Mouse (Mus musculus) midbrain, embryonic 11.5 days (tissue): ENCODE results near the gene BC049762. TPM values are rescaled to one million over a fixed set of nuclear protein-coding genes. Genes with fewer than 3 reads are reported as not detected.
A peak's percentile ranks its signal among the peaks of the same experiment; 100 is the strongest.

Experiments used
- ATAC-seq: fragments of 200-750 bp; cut with Nextera tagmentation; 2 replicates; pipeline ENCODE4 v1.8.0; 2017; ENCODE audit warnings: moderate TSS enrichment, moderate library complexity; ENCODE audit not compliant: low FRiP score
- DNase-seq: peaks from one replicate; pipeline ENCODE4 v3.0.0; 2015; ENCODE audit warnings: low spot score; ENCODE audit errors: missing footprints
- H3K27ac ChIP-seq: fragments of 300-500 bp; sonication (generic); 2 replicates; pipeline ENCODE4 v1.5.1; 2014; ENCODE audit warnings: low read depth, low read length
- H3K27me3 ChIP-seq: fragments of 300-500 bp; sonication (generic); 2 replicates; pipeline ENCODE4 v1.6.1; 2014; ENCODE audit warnings: mild to moderate bottlenecking, low read length, moderate library complexity, mixed read lengths; ENCODE audit not compliant: control insufficient read depth, insufficient read depth
- H3K36me3 ChIP-seq: fragments of 300-500 bp; sonication (generic); 2 replicates; pipeline ENCODE4 v1.6.1; 2014; ENCODE audit warnings: mild to moderate bottlenecking, low read length, moderate library complexity, mixed read lengths; ENCODE audit not compliant: control insufficient read depth, insufficient read depth
- H3K4me1 ChIP-seq: fragments of 300-500 bp; sonication (generic); 2 replicates; pipeline ENCODE4 v1.6.1; 2014; ENCODE audit warnings: low read length; ENCODE audit not compliant: control insufficient read depth, insufficient read depth
- H3K4me2 ChIP-seq: fragments of 300-500 bp; sonication (generic); 2 replicates; pipeline ENCODE4 v1.6.1; 2014; ENCODE audit warnings: mild to moderate bottlenecking, moderate library complexity
- H3K4me3 ChIP-seq: fragments of 300-500 bp; sonication (generic); 2 replicates; pipeline ENCODE4 v1.5.1; 2014; ENCODE audit warnings: low read depth, low read length
- H3K9ac ChIP-seq: fragments of 300-500 bp; sonication (generic); 2 replicates; pipeline ENCODE4 v1.6.1; 2014; ENCODE audit warnings: low read length
- H3K9me3 ChIP-seq: fragments of 300-500 bp; sonication (generic); 2 replicates; pipeline ENCODE4 v1.6.1; 2016; ENCODE audit warnings: low read length; ENCODE audit not compliant: control insufficient read depth
- WGBS: fragments of 180-500 bp; shearing (Covaris S2); extraction: QIAGEN DNeasy Blood & Tissue Kit; methylation state at CpG from one replicate; pipeline ENCODE4 v1.1.7; 2014; 5-methylcytosine and 5-hydroxymethylcytosine counted together
- polyA plus RNA-seq: library from polyadenylated mRNA; unstranded; fragments of >200 nt; fragmentation: Nextera tagmentation; extraction: Ambion mirVana; gene quantifications from 2 replicates; pipeline ENCODE4 v1.2.1, GENCODE M21; 2014

BC049762 gene
- polyA plus RNA-seq, 1 experiment from 2014 or later: 0.42 TPM

- Histone ChIP-seq H3K4me2 (peak overlapping the region; percentile 68), H3K36me3 (no peaks in the 10 kb centered on the region), H3K27me3 (no peaks in the 10 kb centered on the region; the same call in 1 of the 2 replicates), H3K4me3 (peak overlapping the region; percentile 60), H3K27ac (no peak overlapping the region), H3K4me1 (no peaks in the 10 kb centered on the region; the same call in 1 of the 2 replicates), H3K9ac (peak overlapping the region; percentile 58), H3K9me3 (no peaks in the 10 kb centered on the region)
- WGBS: 1% methylated on average over 63 of the region's 74 CpGs
- ATAC-seq (peak; percentile 89), DNase-seq (peak; percentile 96)
Observed at GRCm38 (mm10) chr11:51290066-51290955, 27.5 kb upstream of the BC049762 start.

GRCm38 (mm10) chr11:51289564-51290041, 26.8 kb upstream of the BC049762 start, which contains the start of gene Col23a1:
Gene Col23a1 (plus strand): TSS chr11:51289920.
- under 1% methylated on average over 36 of the region's 38 CpGs for WGBS

DNA sequence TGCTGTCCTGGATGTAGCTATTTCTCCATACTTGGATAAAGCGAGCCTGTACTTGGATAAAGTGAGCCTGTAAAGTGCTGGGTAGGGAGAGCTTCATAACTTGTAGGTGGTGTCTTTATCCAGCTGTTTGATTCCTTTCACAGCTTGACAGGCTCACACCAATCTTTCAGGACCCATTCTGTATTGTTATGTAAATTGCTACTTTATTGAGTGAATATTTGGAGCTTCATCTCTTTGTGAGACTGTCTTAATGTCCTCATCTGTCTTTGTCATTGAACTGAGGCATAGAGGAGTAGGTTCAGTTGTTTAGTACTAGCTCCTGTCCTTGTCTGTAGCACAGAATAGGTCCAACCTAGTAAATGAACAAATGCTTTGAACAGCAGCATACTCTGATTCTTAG, 11.6 kb upstream of the BC049762 start:
- DNase-seq (no peak), ATAC-seq (no peak)
- WGBS: 90% methylated on average over 1 of the region's 1 CpGs
- no peak overlapping the region for H3K4me2 ChIP-seq
- H3K9me3 ChIP-seq: no peaks in the 10 kb centered on the region
- no peaks in the 10 kb centered on the region for H3K4me1 ChIP-seq
- no peak overlapping the region for H3K4me3 ChIP-seq
- H3K9ac ChIP-seq: no peak overlapping the region
- no peak overlapping the region for H3K27ac ChIP-seq
- H3K27me3 ChIP-seq: no peaks in the 10 kb centered on the region
- peaks cover 8% of the 10 kb centered on the region; the same call in 1 of the 2 replicates for H3K36me3 ChIP-seq

More at GRCm38 (mm10) chr11:51289564-51290041, 26.8 kb upstream of the BC049762 start, which contains the start of gene Col23a1:
- H3K27ac ChIP-seq: no peak within 1 kb of the TSS
- ATAC-seq (peak; percentile 92), DNase-seq (peak; percentile 98)
- no peaks in the 10 kb centered on the region for H3K9me3 ChIP-seq
- peak within 1 kb of the TSS; percentile 60 for H3K4me3 ChIP-seq
- H3K4me2 ChIP-seq: peak within 1 kb of the TSS; percentile 68
- H3K27me3 ChIP-seq: no peaks in the 10 kb centered on the region; the same call in 1 of the 2 replicates
- peak within 1 kb of the TSS; percentile 58 for H3K9ac ChIP-seq
- no peaks in the 10 kb centered on the region; the same call in 1 of the 2 replicates for H3K4me1 ChIP-seq
- H3K36me3 ChIP-seq: no peaks in the 10 kb centered on the region

- no peaks in the 10 kb centered on the region for H3K27me3 ChIP-seq
- no peaks in the 10 kb centered on the region for H3K36me3 ChIP-seq
- H3K9ac ChIP-seq: 0 out of 2 replicates have a peak overlapping the region, but pooled peaks have one; percentile 9
- H3K9me3 ChIP-seq: no peaks in the 10 kb centered on the region
- peak overlapping the region; percentile 83 for H3K4me2 ChIP-seq
- DNase-seq (peak; percentile 89), ATAC-seq (no peak)
- 59% methylated on average over 3 of the region's 3 CpGs for WGBS
- H3K4me1 ChIP-seq: peaks cover 15% of the 10 kb centered on the region
- no peak overlapping the region for H3K27ac ChIP-seq
- H3K4me3 ChIP-seq: no peak overlapping the region
Observed at GRCm38 (mm10) chr11:51265326-51265725, 2.5 kb upstream of the BC049762 start.

- H3K9ac ChIP-seq: peak overlapping the region; percentile 47; the same call in 1 of the 2 replicates
- H3K27ac ChIP-seq: no peak overlapping the region
- H3K27me3 ChIP-seq: no peaks in the 10 kb centered on the region
- H3K4me3 ChIP-seq: peak overlapping the region; percentile 95
- peaks cover 15% of the 10 kb centered on the region for H3K4me1 ChIP-seq
- peak overlapping the region; percentile 83 for H3K4me2 ChIP-seq
- H3K9me3 ChIP-seq: no peaks in the 10 kb centered on the region
- no peaks in the 10 kb centered on the region for H3K36me3 ChIP-seq
- no peak for ATAC-seq
- 41% methylated on average over 6 of the region's 6 CpGs for WGBS
- DNase-seq: no peak
Observed at GRCm38 (mm10) chr11:51264352-51264751, 1.5 kb upstream of the BC049762 start.

- under 1% methylated on average over 50 of the region's 50 CpGs for WGBS
- Histone ChIP-seq H3K4me3 (peak overlapping the region; percentile 95), H3K9ac (peak overlapping the region; percentile 96), H3K4me1 (peaks cover 15% of the 10 kb centered on the region), H3K27me3 (no peaks in the 10 kb centered on the region), H3K4me2 (peak overlapping the region; percentile 83), H3K36me3 (no peaks in the 10 kb centered on the region), H3K27ac (peak overlapping the region; percentile 78), H3K9me3 (no peaks in the 10 kb centered on the region)
- DNase-seq (peak; percentile 96), ATAC-seq (peak; percentile 77)
Observed at GRCm38 (mm10) chr11:51263286-51263831, 513 bp upstream of the BC049762 start.

DNA sequence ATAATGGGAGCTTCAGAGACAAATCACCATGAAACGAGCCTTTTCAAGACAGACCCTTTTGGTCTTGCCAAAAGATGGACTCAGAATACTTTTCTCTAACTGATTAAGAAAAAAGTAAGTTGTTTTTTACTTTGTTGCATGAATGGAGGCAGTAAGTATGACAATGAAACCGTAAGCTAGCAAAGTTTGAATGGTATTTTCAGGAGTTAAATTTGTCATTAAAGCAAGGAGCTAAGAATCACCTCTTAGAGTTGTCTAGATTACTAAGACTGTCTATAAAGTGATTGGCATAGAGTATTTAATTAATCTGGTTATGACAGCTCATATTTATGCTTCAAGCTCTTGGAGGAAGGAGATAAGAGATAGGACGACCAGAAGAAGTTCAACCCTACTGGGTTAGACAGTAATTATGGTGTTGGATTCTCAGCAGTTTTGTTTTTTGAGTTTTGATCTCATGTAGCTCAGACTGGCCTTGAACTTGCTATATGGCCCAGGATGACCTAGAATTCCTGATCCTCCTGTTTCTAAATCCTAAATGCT, 1.1 kb downstream of the BC049762 start, which contains the start of gene Clk4:
TSS of gene Clk4 (plus strand) at position 51 of the 540 bp plus-strand sequence.
- Histone ChIP-seq H3K9ac (peak within 1 kb of the TSS; percentile 96), H3K36me3 (no peaks in the 10 kb centered on the region), H3K27ac (no peak within 1 kb of the TSS; the same call in 1 of the 2 replicates), H3K27me3 (no peaks in the 10 kb centered on the region), H3K4me1 (peaks cover 15% of the 10 kb centered on the region), H3K4me2 (peak within 1 kb of the TSS; percentile 83), H3K4me3 (peak within 1 kb of the TSS; percentile 95), H3K9me3 (no peaks in the 10 kb centered on the region)
- ATAC-seq: no peak
- DNase-seq: no peak
- 82% methylated on average over 3 of the region's 3 CpGs for WGBS

GRCm38 (mm10) chr11:51257006-51257405, 5.8 kb downstream of the BC049762 start:
- Histone ChIP-seq H3K4me2 (no peak overlapping the region), H3K4me1 (no peaks in the 10 kb centered on the region), H3K36me3 (no peaks in the 10 kb centered on the region), H3K27me3 (no peaks in the 10 kb centered on the region), H3K4me3 (no peak overlapping the region), H3K9me3 (no peaks in the 10 kb centered on the region), H3K27ac (no peak overlapping the region), H3K9ac (no peak overlapping the region)
- WGBS: 89% methylated on average over 4 of the region's 4 CpGs
- no peak for ATAC-seq
- no peak for DNase-seq
